Mouse (Mus musculus) stomach, postnatal 0 days (tissue): ENCODE measurements around the gene Ate1. TPM values are rescaled to one million over a fixed set of nuclear protein-coding genes. Genes with fewer than 3 reads are reported as not detected.
"Not testable (repeated sequence)": the region's sequence is repeated elsewhere in the genome, so short reads cannot be mapped to it uniquely, and the experiment has no call there.

Source experiments
- ATAC-seq: fragments of 200-750 bp; cut with Nextera tagmentation; 2 replicates; pipeline ENCODE4 v1.8.0; 2017; ENCODE audit not compliant: low FRiP score, low TSS enrichment
- DNase-seq: peaks from one replicate; pipeline ENCODE4 v3.0.0-alpha.2; 2016; ENCODE audit warnings: low spot score
- H3K27ac ChIP-seq: fragments of 300-500 bp; sonication (generic); replicated peaks from 2 replicates; pipeline ENCODE4 v1.5.1; 2014; ENCODE audit warnings: mild to moderate bottlenecking, control low read depth
- H3K27me3 ChIP-seq: fragments of 300-500 bp; sonication (generic); 2 replicates; pipeline ENCODE4 v1.6.1; 2014; ENCODE audit warnings: low read length; ENCODE audit not compliant: control insufficient read depth, insufficient read depth
- H3K36me3 ChIP-seq: fragments of 300-500 bp; sonication (generic); 2 replicates; pipeline ENCODE4 v1.6.1; 2014; ENCODE audit warnings: low read length, mixed read lengths; ENCODE audit not compliant: control insufficient read depth, insufficient read depth
- H3K4me1 ChIP-seq: fragments of 300-500 bp; sonication (generic); replicated peaks from 2 replicates; pipeline ENCODE4 v1.6.1; 2014; ENCODE audit warnings: antibody characterized with exemption; ENCODE audit not compliant: control insufficient read depth, insufficient read depth
- H3K4me2 ChIP-seq: fragments of 300-500 bp; sonication (generic); replicated peaks from 2 replicates; pipeline ENCODE4 v1.6.1; 2014; ENCODE audit warnings: low read depth, mild to moderate bottlenecking, control low read depth, moderate library complexity
- H3K4me3 ChIP-seq: fragments of 300-500 bp; sonication (generic); 2 replicates; pipeline ENCODE4 v1.5.1; 2014; ENCODE audit warnings: low read depth, low read length, control low read depth
- H3K9ac ChIP-seq: fragments of 300-500 bp; sonication (generic); 2 replicates; pipeline ENCODE4 v1.6.1; 2014; ENCODE audit warnings: mild to moderate bottlenecking, low read length, control low read depth, mixed read lengths
- H3K9me3 ChIP-seq: fragments of 300-500 bp; sonication (generic); 2 replicates; pipeline ENCODE4 v1.6.1; 2016; ENCODE audit warnings: low read length; ENCODE audit not compliant: control insufficient read depth
- CTCF ChIP-seq: IDR thresholded peaks from 2 replicates; pipeline ENCODE4 v1.5.1; 2016; ENCODE audit warnings: antibody characterized with exemption, low read depth, mild to moderate bottlenecking, moderate library complexity
- EP300 ChIP-seq: optimal IDR thresholded peaks from 2 replicates; pipeline ENCODE3; 2016; ENCODE audit warnings: antibody characterized with exemption
- WGBS: fragments of 180-500 bp; shearing (Covaris S2); extraction: QIAGEN DNeasy Blood & Tissue Kit; methylation state at CpG from one replicate; pipeline ENCODE4 v1.1.7; 2014; 5-methylcytosine and 5-hydroxymethylcytosine counted together
- polyA plus RNA-seq: library from polyadenylated mRNA; unstranded; fragments of >200 nt; fragmentation: Nextera tagmentation; extraction: Ambion mirVana; gene quantifications from 2 replicates; pipeline ENCODE4 v1.2.1, GENCODE M21; 2015

Ate1 gene
- polyA plus RNA-seq, 1 experiment from 2014 or later = 56.4 TPM

DNA sequence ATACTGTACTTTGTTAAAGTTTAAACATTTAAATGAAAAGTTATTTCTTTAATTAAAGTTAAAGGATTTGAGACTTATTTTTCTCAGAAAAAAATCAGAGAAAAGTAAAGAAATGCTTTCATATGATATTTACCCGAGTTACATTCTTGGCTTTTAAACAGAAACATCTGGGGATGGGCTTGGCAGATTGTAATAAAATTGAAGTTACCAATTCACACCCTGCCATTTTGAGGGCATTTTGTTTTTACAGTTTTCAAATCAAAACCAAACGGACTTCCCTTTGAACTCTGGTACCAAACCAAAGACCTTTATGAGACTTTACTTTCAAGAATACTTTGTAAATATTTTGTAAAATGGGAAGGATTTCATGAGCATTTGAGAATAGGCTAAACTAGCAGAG is 94.2 kb downstream of the Ate1 start:
- 44% methylated on average over 2 of the region's 2 CpGs for WGBS
- H3K9me3 ChIP-seq = no peaks in the 10 kb centered on the region
- no peak overlapping the region for H3K4me3 ChIP-seq
- H3K27me3 ChIP-seq = no peaks in the 10 kb centered on the region
- TF ChIP-seq CTCF (no peak), EP300 (no peak)
- no peak overlapping the region for H3K27ac ChIP-seq
- H3K9ac ChIP-seq = no peak overlapping the region
- peaks cover 4% of the 10 kb centered on the region; the same call in 1 of the 2 replicates for H3K4me1 ChIP-seq
- H3K4me2 ChIP-seq = no peak overlapping the region
- no peaks in the 10 kb centered on the region for H3K36me3 ChIP-seq
- DNase-seq (no peak), ATAC-seq (no peak)

GRCm38 (mm10) chr7:130419961-130420360 is 100.2 kb downstream of the Ate1 start:
- H3K4me1 ChIP-seq = no peaks in the 10 kb centered on the region
- no peak overlapping the region for H3K4me2 ChIP-seq
- H3K9ac ChIP-seq = no peak overlapping the region
- 26% methylated on average over 1 of the region's 1 CpGs for WGBS
- H3K9me3 ChIP-seq = no peaks in the 10 kb centered on the region
- H3K27ac ChIP-seq = no peak overlapping the region
- H3K36me3 ChIP-seq = no peaks in the 10 kb centered on the region
- no peaks in the 10 kb centered on the region for H3K27me3 ChIP-seq
- no peak for ATAC-seq
- H3K4me3 ChIP-seq = no peak overlapping the region
- TF ChIP-seq EP300 = no peak
- TF ChIP-seq CTCF = no peak
- no peak for DNase-seq

DNA sequence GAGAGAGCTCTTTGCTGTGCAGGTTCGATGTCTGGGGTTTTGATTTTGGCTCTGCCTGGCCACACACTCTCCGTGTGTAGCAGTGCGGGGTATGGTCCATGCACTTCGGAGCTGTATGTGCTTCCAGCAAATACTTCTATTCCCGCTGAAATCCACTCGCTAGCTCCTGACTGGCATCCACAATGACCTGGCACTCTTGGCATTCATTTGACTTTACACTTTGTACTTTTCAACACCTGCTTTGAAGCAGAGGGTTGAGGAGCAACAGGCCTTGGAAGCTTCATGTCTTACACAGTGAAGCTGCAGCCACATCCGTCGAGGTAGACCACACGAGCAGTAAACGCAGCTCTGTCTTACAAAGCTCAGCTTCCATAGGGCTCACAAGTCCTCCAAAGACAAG is 112.5 kb downstream of the Ate1 start:
- no peak overlapping the region for H3K9ac ChIP-seq
- DNase-seq = no peak
- H3K4me2 ChIP-seq = no peak overlapping the region
- no peak overlapping the region for H3K27ac ChIP-seq
- H3K36me3 ChIP-seq = no peaks in the 10 kb centered on the region
- WGBS = 66% methylated on average over 10 of the region's 10 CpGs
- TF ChIP-seq CTCF (no peak), EP300 (no peak)
- H3K4me3 ChIP-seq = no peak overlapping the region
- no peaks in the 10 kb centered on the region for H3K4me1 ChIP-seq
- H3K27me3 ChIP-seq = no peaks in the 10 kb centered on the region
- no peaks in the 10 kb centered on the region for H3K9me3 ChIP-seq
- ATAC-seq = no peak

- 77% methylated on average over 2 of the region's 2 CpGs for WGBS
- TF ChIP-seq CTCF (no peak), EP300 (no peak)
- DNase-seq = no peak
These were observed 116.8 kb downstream of the Ate1 start for GRCm38 (mm10) chr7:130403346-130403745.

GRCm38 (mm10) chr7:130394697-130395096 is 125.5 kb downstream of the Ate1 start:
- H3K9ac ChIP-seq = no peak overlapping the region
- TF ChIP-seq CTCF (no peak), EP300 (no peak)
- ATAC-seq (no peak), DNase-seq (no peak)
- H3K4me1 ChIP-seq = no peaks in the 10 kb centered on the region
- H3K27ac ChIP-seq = no peak overlapping the region
- no peaks in the 10 kb centered on the region for H3K27me3 ChIP-seq
- no peaks in the 10 kb centered on the region for H3K9me3 ChIP-seq
- H3K4me3 ChIP-seq = no peak overlapping the region
- H3K4me2 ChIP-seq = no peak overlapping the region
- H3K36me3 ChIP-seq = no peaks in the 10 kb centered on the region
- 90% methylated on average over 2 of the region's 2 CpGs for WGBS

More at GRCm38 (mm10) chr7:130403346-130403745, 116.8 kb downstream of the Ate1 start:
- H3K4me3 ChIP-seq = no peak overlapping the region
- ATAC-seq = no peak
- no peaks in the 10 kb centered on the region for H3K4me1 ChIP-seq
- H3K27ac ChIP-seq = no peak overlapping the region
- no peak overlapping the region for H3K4me2 ChIP-seq
- H3K36me3 ChIP-seq = no peaks in the 10 kb centered on the region
- no peaks in the 10 kb centered on the region for H3K9me3 ChIP-seq
- H3K9ac ChIP-seq = no peak overlapping the region
- H3K27me3 ChIP-seq = no peaks in the 10 kb centered on the region

DNA sequence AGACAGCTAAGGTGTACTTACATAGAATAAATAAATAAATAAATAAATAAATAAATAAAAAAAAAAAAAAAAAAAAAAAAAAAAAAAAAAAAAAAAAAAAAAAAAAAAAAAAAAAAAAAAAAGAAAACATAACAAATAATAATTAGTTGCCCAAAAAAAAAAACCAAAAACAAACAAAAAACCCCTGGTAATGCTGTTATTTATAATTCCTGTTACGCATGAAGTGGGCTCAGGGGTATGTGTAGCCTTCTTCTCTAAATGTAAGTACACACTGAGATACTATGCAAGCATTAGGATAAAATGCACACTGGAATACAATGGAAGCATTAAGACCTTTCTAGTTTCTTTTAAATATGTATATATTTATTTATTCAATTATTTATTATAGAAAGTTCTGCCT is 130.1 kb downstream of the Ate1 start:
- H3K4me1 ChIP-seq, ATAC-seq: not testable (repeated sequence)
- WGBS = 95% methylated on average over 1 of the region's 1 CpGs

More for the DNA sequence above, 130.1 kb downstream of the Ate1 start:
- not testable (repeated sequence) for H3K4me3 ChIP-seq, H3K4me2 ChIP-seq, H3K36me3 ChIP-seq, H3K27me3 ChIP-seq, DNase-seq, H3K27ac ChIP-seq, H3K9me3 ChIP-seq, H3K9ac ChIP-seq
